22 mouse cellular contexts compared by ENCODE assay signal in genomic region chr1:189068204-189068603, GRCm38 (mm10).
DNase-seq lines count a peak whose midpoint lies in the region; ATAC-seq lines count a peak whose summit lies in the region.
"Had no signal": no experiment of that assay in that cellular context is flagged by ENCODE, and none has a peak within 500 bp of the region (broad histone marks: within the 10 kb centered on the region; RNA-seq: fewer than 3 reads in every experiment).

No protein-coding gene starts in this region.

- H3K4me1 ChIP-seq in heart, embryonic 14.5 days (ENCODE audit: control insufficient read depth in 2 of 2, insufficient read depth in 2 of 2, low read length in 2 of 2): peaks cover 9 to 17% of the 10 kb centered on the region in 2 experiments; a peak in 3 of 4 replicates
- H3K4me1 ChIP-seq in heart, embryonic 11.5 days (ENCODE audit: control insufficient read depth, insufficient read depth, low read length): peaks cover 12% of the 10 kb centered on the region
- peaks cover 4% of the 10 kb centered on the region; the same call in 1 of the 2 replicates for H3K4me1 ChIP-seq in brown adipose tissue, adult 24 weeks (ENCODE audit: control insufficient read depth, insufficient read depth, insufficient read length, low read length)
- H3K4me1 ChIP-seq: kidney, embryonic 15.5 days had no signal

- H3K27me3 ChIP-seq in heart, embryonic 14.5 days (ENCODE audit: control insufficient read depth, insufficient read depth, low read length): no peaks in the 10 kb centered on the region
- no peaks in the 10 kb centered on the region for H3K27me3 ChIP-seq in heart, embryonic 11.5 days (ENCODE audit: control insufficient read depth, insufficient read depth, low read length)
- H3K27me3 ChIP-seq: CH12.LX; embryonic facial prominence, embryonic 15.5 days; forebrain, embryonic 15.5 days; hindbrain, embryonic 15.5 days; kidney, embryonic 15.5 days had no signal

- intact Hi-C loops in heart, postnatal 25 days (cut with DNase I): loop anchor here (5.0 kb wide), 1 partner anchor 104 kb away; no protein-coding TSS in a partner anchor

- ATAC-seq in heart, embryonic 14.5 days (ENCODE audit: insufficient number of reproducible peaks, insufficient read depth, low FRiP score, low read depth): no peak
- ATAC-seq in heart, embryonic 11.5 days (replicated peaks; ENCODE audit: insufficient number of reproducible peaks, low FRiP score, low TSS enrichment): no peak
- ATAC-seq: forebrain, embryonic 15.5 days; intestine, embryonic 16.5 days had no signal

- H3K27ac ChIP-seq in heart, embryonic 14.5 days (replicated peaks in 1 of 2; ENCODE audit: control insufficient read depth in 1 of 2, insufficient read depth in 1 of 2, low read depth in 2 of 2, low read length in 2 of 2): peak overlapping the region; percentile 9 to 48; a peak in 3 of 4 replicates
- H3K27ac ChIP-seq in heart, embryonic 11.5 days (ENCODE audit: low read depth, low read length): no peak overlapping the region
- H3K27ac ChIP-seq in brown adipose tissue, adult 24 weeks (replicated peaks; ENCODE audit: low read depth, low read length): peak overlapping the region; percentile 47
- H3K27ac ChIP-seq: embryonic facial prominence, embryonic 15.5 days; forebrain, embryonic 10.5 days; forebrain, embryonic 15.5 days; kidney, embryonic 15.5 days had no signal

- peak; percentile 85 for DNase-seq in heart, adult 11 months
- DNase-seq in heart, postnatal 25 days (ENCODE audit: low spot score): no peak
- peak; percentile 46 for DNase-seq in 3T3-L1 (ENCODE audit: low read depth, low spot score)
- DNase-seq in thymus, postnatal 25 days: no peak
- no peak for DNase-seq in spleen, postnatal 36 days (ENCODE audit: low spot score in 2 of 2)
- DNase-seq: adrenal gland, adult 8-10 months; adrenal gland, postnatal 36 days; cerebellum, adult 11 months; cerebellum, adult 8-10 months; embryo, embryonic 11 days; kidney, adult 2 months had no signal

- no peak overlapping the region for H3K9ac ChIP-seq in heart, embryonic 14.5 days (ENCODE audit: low read length)
- H3K9ac ChIP-seq in heart, embryonic 11.5 days (ENCODE audit: low read depth, low read length): no peak overlapping the region
- H3K9ac ChIP-seq: embryonic facial prominence, embryonic 15.5 days; forebrain, embryonic 15.5 days; hindbrain, embryonic 15.5 days; kidney, embryonic 15.5 days had no signal

- H3K4me3 ChIP-seq in heart, embryonic 14.5 days (ENCODE audit: control insufficient read depth in 1 of 2, insufficient read depth in 1 of 2, low read depth in 1 of 2, low read length in 2 of 2): no peak overlapping the region
- no peak overlapping the region for H3K4me3 ChIP-seq in heart, embryonic 11.5 days (ENCODE audit: low read depth, low read length)
- no peak overlapping the region for H3K4me3 ChIP-seq in brown adipose tissue, adult 24 weeks (ENCODE audit: insufficient read depth, low read depth, low read length)
- H3K4me3 ChIP-seq: embryonic facial prominence, embryonic 15.5 days; erythroblast, embryonic 14.5 days; forebrain, embryonic 10.5 days; forebrain, embryonic 15.5 days; hindbrain, embryonic 15.5 days; kidney, embryonic 15.5 days had no signal

- 35% methylated on average over 3 of the region's 3 CpGs for WGBS in heart, embryonic 14.5 days
- WGBS in heart, embryonic 11.5 days (ENCODE audit: insufficient replicate concordance): 43% methylated on average over 3 of the region's 3 CpGs

- no peaks in the 10 kb centered on the region for H3K36me3 ChIP-seq in heart, embryonic 14.5 days (ENCODE audit: control insufficient read depth, insufficient read depth, low read length)
- H3K36me3 ChIP-seq in heart, embryonic 11.5 days (ENCODE audit: control insufficient read depth, insufficient read depth, low read length): no peaks in the 10 kb centered on the region
- H3K36me3 ChIP-seq: embryonic facial prominence, embryonic 15.5 days; forebrain, embryonic 10.5 days; forebrain, embryonic 15.5 days; hindbrain, embryonic 15.5 days; kidney, embryonic 15.5 days had no signal

- H3K4me2 ChIP-seq in heart, embryonic 14.5 days (ENCODE audit: low read length): peak overlapping the region; percentile 11; the same call in 1 of the 2 replicates
- no peak overlapping the region; the same call in 1 of the 2 replicates for H3K4me2 ChIP-seq in heart, embryonic 11.5 days
- H3K4me2 ChIP-seq: embryonic facial prominence, embryonic 15.5 days; forebrain, embryonic 15.5 days; hindbrain, embryonic 15.5 days; kidney, embryonic 15.5 days had no signal

- H3K9me3 ChIP-seq in heart, embryonic 14.5 days (ENCODE audit: control insufficient read depth, low read length): no peaks in the 10 kb centered on the region
- no peaks in the 10 kb centered on the region for H3K9me3 ChIP-seq in heart, embryonic 11.5 days (replicated peaks; ENCODE audit: control insufficient read depth, low read length)
- H3K9me3 ChIP-seq: embryonic facial prominence, embryonic 15.5 days; forebrain, embryonic 10.5 days; forebrain, embryonic 15.5 days; hindbrain, embryonic 15.5 days; kidney, embryonic 15.5 days had no signal

Comparison
In these comparisons a context has a peak if more than half of its experiments do, and no peak if none do; other contexts are left out.
1. DNase-seq: peak in heart, adult 11 months (single experiment) and 3T3-L1 (single experiment); none in heart, postnatal 25 days (single experiment), thymus, postnatal 25 days (single experiment) and spleen, postnatal 36 days (0 of 2).